Mouse (Mus musculus): ENCODE results near the gene Baiap2.

DNA sequence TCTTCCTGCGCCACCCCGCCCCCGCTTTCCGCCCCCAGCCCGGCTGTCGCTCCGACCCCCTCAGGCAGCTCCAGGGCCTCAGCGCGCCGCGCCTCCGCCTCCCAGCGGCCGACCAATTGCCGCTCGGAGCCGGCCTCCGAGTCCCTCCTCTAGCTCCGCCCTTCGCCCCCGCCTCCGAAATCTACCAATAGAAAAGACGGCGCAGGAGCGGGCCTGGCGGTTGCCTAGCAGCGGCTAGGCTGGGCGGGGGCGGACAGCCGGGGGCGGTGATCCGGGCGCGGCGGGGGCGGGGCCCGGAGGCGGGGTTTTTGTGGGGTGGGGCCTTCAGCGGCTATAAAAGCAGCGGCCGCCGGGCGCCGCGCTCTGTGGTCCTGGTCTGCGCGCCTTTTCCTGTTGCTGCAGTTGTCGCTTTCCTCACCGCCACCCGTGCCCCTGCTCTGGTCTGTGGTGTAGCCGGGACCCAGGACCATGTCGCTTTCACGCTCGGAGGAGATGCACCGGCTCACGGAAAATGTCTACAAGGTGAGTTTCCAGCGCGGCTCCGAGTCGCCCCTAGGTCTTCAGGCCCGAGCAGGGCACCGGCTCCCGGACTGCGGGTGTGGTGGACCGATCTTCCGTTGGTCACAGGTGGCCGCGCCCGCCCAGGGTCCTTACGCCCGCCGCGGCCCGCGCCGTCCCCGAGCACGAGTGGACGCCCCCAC lies at the start of gene Baiap2:
- peak; percentile 21 for TF ChIP-seq CTCF (IDR thresholded peaks at IDR 0.05)
- TF ChIP-seq POLR2A (IDR thresholded peaks at IDR 0.05; ENCODE audit: insufficient read depth, low read depth, low read length): peak; percentile 99

Measured in heart, adult 2 months (tissue).